In the genomic region with DNA sequence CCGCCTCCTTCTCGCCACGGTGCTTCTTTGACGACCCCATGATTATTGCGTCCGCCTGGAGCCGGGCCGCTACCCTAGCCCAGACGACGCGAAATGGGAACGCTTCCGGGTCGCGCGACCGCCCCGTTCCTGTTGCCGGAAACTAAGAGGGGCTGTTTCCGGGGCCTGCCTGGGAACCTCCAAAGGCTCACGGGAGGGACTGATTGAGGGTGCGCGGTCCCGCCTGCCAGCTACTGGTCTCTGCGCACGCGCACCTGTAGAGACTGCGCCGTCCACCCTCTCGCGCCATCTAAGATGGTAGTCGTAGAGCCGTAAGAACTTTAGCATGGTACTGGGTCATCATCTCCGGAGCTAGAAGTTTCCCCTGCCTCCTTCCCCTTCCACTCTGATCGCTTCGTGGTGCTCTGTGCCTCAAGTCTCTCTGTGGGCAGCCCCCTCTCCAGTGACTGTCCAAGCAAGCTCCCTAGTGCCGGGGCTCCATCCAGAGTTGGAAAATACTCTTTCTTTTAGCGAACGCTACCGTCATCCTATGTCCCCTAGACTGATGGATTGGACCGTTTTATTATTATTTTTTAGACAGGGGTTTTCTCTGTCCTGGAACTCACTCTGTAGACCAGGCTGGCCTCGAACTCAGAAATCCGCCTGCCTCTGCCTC, we compare ENCODE assay signal across 8 mouse cellular contexts. TPM values are rescaled to one million over a fixed set of nuclear protein-coding genes. Genes with fewer than 3 reads are reported as not detected.
A peak's percentile ranks its signal among the peaks of the same experiment; 100 is the strongest.
DNase-seq lines count a peak whose midpoint lies in the region; ATAC-seq lines count a peak whose summit lies in the region.

A gene (minus strand): TSS at position 116 of the 655 bp plus-strand sequence.

- WGBS in hindbrain, embryonic 16.5 days, result 3% methylated on average over 43 of the region's 43 CpGs
- WGBS in macrophage (ENCODE audit: missing documents), result under 1% methylated on average over 36 of the region's 43 CpGs

- H3K9ac ChIP-seq in hindbrain, embryonic 16.5 days (ENCODE audit: low read depth, low read length), result peak within 1 kb of the TSS; percentile 92

- no peaks in the 10 kb centered on the region for H3K9me3 ChIP-seq in hindbrain, embryonic 16.5 days (ENCODE audit: control insufficient read depth, low read length)

- peak; percentile 97 for ATAC-seq in hindbrain, embryonic 16.5 days

- H3K36me3 ChIP-seq in hindbrain, embryonic 16.5 days (ENCODE audit: control insufficient read depth, insufficient read depth, low read length), result peaks cover 11% of the 10 kb centered on the region
- peaks cover 18% of the 10 kb centered on the region for H3K36me3 ChIP-seq in macrophage (ENCODE audit: inconsistent target)

- peak; percentile 86 for DNase-seq in WW6 (ENCODE audit: low read depth, low spot score)
- DNase-seq in cerebellum, postnatal 4 days (ENCODE audit: low spot score in 2 of 2), result peak; percentile 85 to 90
- DNase-seq in gastrocnemius, adult 18-20 months (ENCODE audit: low spot score), result peak; percentile 95
- DNase-seq in left cerebral cortex, adult 18-20 months (ENCODE audit: low spot score in 2 of 2), result peak; percentile 94 to 97
- DNase-seq in right cerebral cortex, adult 18-20 months, result peak; percentile 98
- peak; percentile 78 for DNase-seq in urinary bladder, postnatal 10 days (ENCODE audit: low spot score)

- no peaks in the 10 kb centered on the region for H3K27me3 ChIP-seq in hindbrain, embryonic 16.5 days (replicated peaks; ENCODE audit: control insufficient read depth, insufficient read depth, low read length)

- H3K4me2 ChIP-seq in hindbrain, embryonic 16.5 days (ENCODE audit: low read length), result peak within 1 kb of the TSS; percentile 63

- peak within 1 kb of the TSS; percentile 92 for H3K4me3 ChIP-seq in hindbrain, embryonic 16.5 days (ENCODE audit: low read length)
- H3K4me3 ChIP-seq in macrophage (ENCODE audit: inconsistent target), result peak within 1 kb of the TSS; percentile 79

- H3K27ac ChIP-seq in hindbrain, embryonic 16.5 days (ENCODE audit: low read depth, low read length), result peak within 1 kb of the TSS; percentile 89
- peak within 1 kb of the TSS; percentile 66 for H3K27ac ChIP-seq in macrophage

- H3K4me1 ChIP-seq in hindbrain, embryonic 16.5 days (ENCODE audit: control insufficient read depth, insufficient read depth, low read depth, low read length), result peaks cover 28% of the 10 kb centered on the region

- H3K79me2 ChIP-seq in macrophage (ENCODE audit: inconsistent target), result peaks cover 38% of the 10 kb centered on the region

RNA-seq across cellular contexts. Expression of the gene that starts here (rescaled TPM):
- total RNA-seq in gastrocnemius, adult 18-20 months (2021), result 10 to 100 TPM; 36.5 to 38.8 TPM
- polyA plus RNA-seq in hindbrain, embryonic 16.5 days (2015; fragmentation: Nextera tagmentation; extraction: Ambion mirVana), result 58.8 and 66.0 TPM in 2 replicates
- total RNA-seq in left cerebral cortex, adult 18-20 months (2021), result 10 to 100 TPM; 78.4 to 88.6 TPM
- total RNA-seq in macrophage (2018; cell fraction: chromatin; rRNA removed), result 100 to 1,000 TPM in 14 of 26 experiments, 10 to 100 TPM in 12; 52.8 to 244 (median 105) TPM
- 10 to 100 TPM; 30.0 to 51.4 (median 42.0) TPM for total RNA-seq in macrophage (2018; cell fraction: cytosol; rRNA removed)
- 100 to 1,000 TPM in 2 of 26 experiments, 10 to 100 TPM in 24; 44.6 to 130 (median 71.7) TPM for total RNA-seq in macrophage (2018; cell fraction: nucleus; rRNA removed)
- 31.4 to 48.9 TPM (median 32.4 TPM) in 3 replicates for polyA plus RNA-seq in macrophage (2018)

Comparison
In these comparisons a context has a peak if more than half of its experiments do, and no peak if none do; other contexts are left out.
1. Peak in every context shown above with its lines: DNase-seq, ATAC-seq, H3K4me3 ChIP-seq and H3K27ac ChIP-seq.